Mouse (Mus musculus) C2C12 (cell line): ENCODE measurements at regions not wholly inside any gene's neighbourhood (a gene's known extent, or its start where the extent isn't known, plus 50 kb on each side); places are given as distances from the start of the nearest gene placed in this dataset.

Experiments used
- H3K27me3 ChIP-seq: one replicate; pipeline ENCODE4 v1.6.1; 2011; ENCODE audit not compliant: control insufficient read depth, insufficient read depth, insufficient read length
- H3K36me3 ChIP-seq: one replicate; pipeline ENCODE4 v1.6.1; 2011; ENCODE audit not compliant: control insufficient read depth, insufficient read depth
- H3K4me3 ChIP-seq: one replicate; pipeline ENCODE4 v1.5.1; 2011; ENCODE audit warnings: mild to moderate bottlenecking, control low read depth; ENCODE audit not compliant: poor library complexity, insufficient read depth, severe bottlenecking
- H3K79me2 ChIP-seq: one replicate; pipeline ENCODE4 v1.6.1; 2011; ENCODE audit not compliant: control insufficient read depth, insufficient read depth
- H3K79me3 ChIP-seq: one replicate; pipeline ENCODE4 v1.6.1; 2011; ENCODE audit warnings: low read depth, control low read depth
- H3ac ChIP-seq: one replicate; pipeline ENCODE3; 2011; ENCODE audit warnings: low read depth; ENCODE audit not compliant: control insufficient read depth, insufficient read length
- CEBPB ChIP-seq: IDR thresholded peaks from one replicate; pipeline ENCODE4 v1.6.1; 2011; ENCODE audit warnings: low read depth, mild to moderate bottlenecking, control low read depth, moderate library complexity
- CTCF ChIP-seq: IDR thresholded peaks from one replicate; pipeline ENCODE4 v1.5.1; 2011; ENCODE audit not compliant: control insufficient read depth, insufficient read depth, insufficient read length
- FOSL1 ChIP-seq: IDR thresholded peaks from one replicate; pipeline ENCODE4 v1.8.0; 2011; ENCODE audit warnings: mild to moderate bottlenecking, low read length; ENCODE audit not compliant: poor library complexity, insufficient read depth, severe bottlenecking
- MAX ChIP-seq: IDR thresholded peaks from one replicate; pipeline ENCODE4 v1.6.1; 2011; ENCODE audit warnings: mild to moderate bottlenecking, control low read depth
- MYOD1 ChIP-seq: IDR thresholded peaks from one replicate; pipeline ENCODE4 v1.6.1; 2011; ENCODE audit warnings: low read depth; ENCODE audit not compliant: control insufficient read depth, insufficient read length
- MYOG ChIP-seq: IDR thresholded peaks from one replicate; pipeline ENCODE4 v1.6.1; 2011; ENCODE audit not compliant: control insufficient read depth, insufficient read length; ENCODE audit errors: extremely low read depth
- USF1 ChIP-seq: IDR thresholded peaks from one replicate; pipeline ENCODE4 v1.6.1; 2011; ENCODE audit warnings: low read depth, mild to moderate bottlenecking, control low read depth, moderate library complexity

GRCm38 (mm10) chr16:95776610-95777363 lies 74.9 kb downstream of the Ets2 start:
- H3K4me3 ChIP-seq = no peak overlapping the region
- no peaks in the 10 kb centered on the region for H3K36me3 ChIP-seq
- H3K79me3 ChIP-seq = no peaks in the 10 kb centered on the region
- no peak overlapping the region for H3ac ChIP-seq
- H3K27me3 ChIP-seq = no peaks in the 10 kb centered on the region
- TF ChIP-seq MAX (no peak), FOSL1 (no peak), MYOG (no peak), MYOD1 (no peak), CEBPB (no peak), CTCF (no peak), USF1 (no peak)
- H3K79me2 ChIP-seq = no peaks in the 10 kb centered on the region

- no peaks in the 10 kb centered on the region for H3K79me2 ChIP-seq
- TF ChIP-seq MYOD1 (no peak), USF1 (no peak), FOSL1 (no peak), MAX (no peak), CEBPB (no peak), CTCF (no peak), MYOG (no peak)
- H3ac ChIP-seq = no peak overlapping the region
- no peaks in the 10 kb centered on the region for H3K27me3 ChIP-seq
- no peaks in the 10 kb centered on the region for H3K79me3 ChIP-seq
- H3K4me3 ChIP-seq = no peak overlapping the region
- H3K36me3 ChIP-seq = no peaks in the 10 kb centered on the region
Observed at GRCm38 (mm10) chr16:95776010-95776409, 74.1 kb downstream of the Ets2 start.

- no peak overlapping the region for H3K4me3 ChIP-seq
- no peak for TF ChIP-seq CEBPB
- no peak for TF ChIP-seq USF1
- TF ChIP-seq MYOD1 = no peak
- no peak for TF ChIP-seq CTCF
- TF ChIP-seq MYOG = no peak
- TF ChIP-seq MAX = no peak
- no peak for TF ChIP-seq FOSL1
- no peaks in the 10 kb centered on the region for H3K27me3 ChIP-seq
- H3ac ChIP-seq = no peak overlapping the region
- no peaks in the 10 kb centered on the region for H3K79me2 ChIP-seq
- no peaks in the 10 kb centered on the region for H3K36me3 ChIP-seq
- H3K79me3 ChIP-seq = no peaks in the 10 kb centered on the region
Observed at GRCm38 (mm10) chr16:95775361-95775760, 73.5 kb downstream of the Ets2 start.

GRCm38 (mm10) chr16:95773151-95773550 lies 71.3 kb downstream of the Ets2 start:
- H3ac ChIP-seq = no peak overlapping the region
- H3K4me3 ChIP-seq = no peak overlapping the region
- no peaks in the 10 kb centered on the region for H3K79me2 ChIP-seq
- H3K36me3 ChIP-seq = no peaks in the 10 kb centered on the region
- no peaks in the 10 kb centered on the region for H3K27me3 ChIP-seq
- H3K79me3 ChIP-seq = no peaks in the 10 kb centered on the region
- no peak for TF ChIP-seq CEBPB
- TF ChIP-seq MYOG = no peak
- no peak for TF ChIP-seq USF1
- TF ChIP-seq MYOD1 = no peak
